Mouse (Mus musculus): ENCODE measurements around the gene Fitm1. TPM values are rescaled to one million over a fixed set of nuclear protein-coding genes. Genes with fewer than 3 reads are reported as not detected.

Fitm1 gene
- total RNA-seq (2021): not detected

- intact Hi-C loops (cut with DNase I): no loop called here
- DNase-seq (ENCODE audit: low spot score in 2 of 2): no peak
Measured at GRCm38 (mm10) chr14:55575302-55575701, at the start of gene Fitm1. Fitm1 (plus strand) TSS chr14:55575617.

DNA sequence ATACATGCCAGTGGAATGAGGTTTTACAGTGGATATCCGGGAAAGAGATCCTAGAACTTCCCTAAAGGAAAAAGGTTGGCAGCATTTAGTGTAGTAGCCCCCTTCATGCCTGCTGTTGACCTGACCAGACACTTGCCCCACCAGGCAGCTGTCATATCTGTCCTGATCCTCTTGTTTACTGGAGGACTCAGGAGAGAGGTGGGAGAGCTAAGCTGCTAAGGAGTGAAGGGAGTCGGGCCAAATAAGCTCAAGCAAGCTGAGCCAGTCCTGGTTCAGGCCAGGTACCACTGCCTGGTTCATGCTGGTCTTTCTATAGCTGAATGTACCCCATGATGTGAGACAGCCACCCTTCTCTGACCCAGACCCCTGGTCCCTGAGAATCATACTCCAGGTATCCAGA is 48.7 kb upstream of the Fitm1 start:
- intact Hi-C loops (cut with DNase I): no loop called here
- DNase-seq (ENCODE audit: low spot score in 2 of 2): no peak

DNA sequence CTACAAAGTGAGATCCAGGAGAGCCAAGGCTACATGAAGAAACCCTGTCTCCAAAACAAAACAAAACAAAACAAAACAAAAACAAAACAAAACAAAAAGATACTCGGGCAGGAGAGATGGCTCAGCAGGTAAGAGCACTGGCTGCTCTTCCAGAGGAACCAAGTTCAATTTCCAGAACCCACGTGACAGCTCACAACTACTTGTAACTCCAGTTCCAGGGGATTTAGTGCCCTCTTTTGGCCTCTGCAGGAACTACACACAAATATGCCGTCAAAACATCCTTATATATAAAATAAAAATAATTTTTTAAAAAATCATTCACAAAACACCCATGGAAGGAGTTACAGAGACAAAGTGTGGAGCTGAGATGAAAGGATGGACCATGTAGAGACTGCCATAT is 47.5 kb upstream of the Fitm1 start:
- intact Hi-C loops (cut with DNase I): no loop called here
- no peak for DNase-seq (ENCODE audit: low spot score in 2 of 2)

DNA sequence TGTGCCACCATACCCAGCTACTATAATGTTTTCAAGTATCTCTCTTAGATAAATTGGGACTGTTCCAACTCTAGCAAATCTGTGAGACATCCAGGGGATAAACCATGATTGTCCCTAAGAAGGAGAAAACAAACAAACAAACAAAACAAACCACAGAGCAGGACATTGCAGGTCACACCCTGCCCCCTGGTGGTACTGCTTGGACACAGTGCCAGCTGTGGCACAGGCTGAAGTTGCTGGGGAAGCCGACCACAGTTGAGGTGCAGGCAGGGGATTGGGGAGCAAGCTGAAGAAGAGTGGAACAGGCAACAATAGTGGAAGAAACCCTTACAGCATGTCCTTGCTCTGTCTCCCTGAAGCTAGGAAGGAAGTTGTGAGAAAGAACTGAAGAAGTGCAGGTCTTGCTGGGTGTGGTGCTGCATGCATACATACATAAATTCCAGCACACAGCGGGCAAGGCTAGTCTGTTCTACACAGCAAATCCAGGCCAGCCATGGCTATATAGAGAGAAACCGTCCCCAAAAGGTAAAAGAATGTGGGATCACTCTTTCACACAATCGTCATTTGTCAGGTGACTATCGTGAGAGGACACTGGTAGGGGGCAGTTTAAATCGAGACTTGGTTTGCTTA is 39.2 kb upstream of the Fitm1 start:
- intact Hi-C loops (cut with DNase I): loop anchor here (5.0 kb wide), 1 partner anchor 389 kb away; no protein-coding TSS in a partner anchor

DNA sequence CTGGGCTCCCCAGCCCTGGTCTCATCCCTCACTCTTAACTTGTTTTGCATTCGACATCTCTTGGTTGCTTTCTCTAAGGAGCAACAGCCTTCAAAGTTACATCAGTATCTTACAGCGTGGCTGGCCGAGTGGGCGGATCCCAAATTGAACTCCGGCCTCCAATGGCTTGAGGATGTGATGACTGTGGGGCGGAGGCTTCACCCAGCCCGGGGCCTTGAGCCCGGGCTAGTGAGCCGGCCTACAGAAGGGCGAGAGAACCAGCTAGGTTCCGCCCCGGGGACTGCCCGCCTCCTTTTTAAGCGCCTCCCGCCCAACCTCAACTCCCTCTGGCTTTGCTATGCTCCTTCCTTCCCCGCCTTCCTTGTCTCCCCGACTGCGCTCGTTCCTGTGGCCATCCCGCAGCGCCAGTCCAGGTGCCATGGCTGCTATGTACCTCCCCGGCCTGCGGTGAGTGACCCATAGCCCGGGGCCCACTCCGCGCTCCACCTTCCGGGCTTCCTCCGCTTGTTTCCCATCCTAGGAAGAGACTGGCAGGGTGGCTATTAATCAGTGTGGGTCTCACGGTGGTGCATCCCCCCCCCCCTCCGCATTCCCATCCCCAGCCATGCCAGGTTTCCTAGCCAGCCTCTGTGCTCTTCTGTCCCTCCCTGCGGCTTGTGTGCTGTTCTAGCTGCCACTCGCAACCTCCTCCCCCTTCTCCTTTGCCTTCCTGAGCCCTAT is 35.2 kb upstream of the Fitm1 start, which contains the start of gene Pck2:
Gene Pck2, plus strand, starts transcription at position 200 of the 720 bp plus-strand sequence.
- DNase-seq (ENCODE audit: low spot score in 2 of 2): peak; percentile 76 to 81
- intact Hi-C loops (cut with DNase I): loop anchor here (5.0 kb wide), 1 partner anchor 43 kb away; no protein-coding TSS in a partner anchor

More for the DNA sequence above, 39.2 kb upstream of the Fitm1 start:
- DNase-seq (ENCODE audit: low spot score in 2 of 2): no peak

DNA sequence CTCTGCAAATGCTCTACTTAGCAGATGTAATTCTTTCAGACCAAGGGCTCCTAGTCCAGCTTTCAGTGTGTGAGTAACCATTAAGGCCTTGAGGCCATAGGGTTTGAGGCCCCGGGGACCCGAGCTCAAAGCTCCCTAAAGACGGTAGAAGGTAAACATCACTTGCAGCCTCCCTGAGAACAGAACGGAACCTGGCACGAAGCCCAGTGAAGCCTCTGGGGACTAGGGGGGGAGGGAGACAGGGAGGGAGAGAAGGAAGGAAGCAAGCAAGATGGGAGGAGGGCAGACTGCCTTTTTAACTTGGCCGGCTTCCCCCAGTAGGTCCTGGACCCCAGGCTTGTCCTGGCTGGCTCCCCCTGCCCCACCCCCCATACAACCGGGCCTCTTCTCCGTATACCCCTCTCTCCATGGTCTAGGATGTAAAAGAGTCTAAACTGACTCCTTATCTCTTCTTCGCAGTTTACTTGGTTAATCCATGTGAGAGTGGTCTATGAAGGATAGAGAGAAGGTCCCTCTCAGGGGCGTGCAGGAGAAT is 34.6 kb upstream of the Fitm1 start:
- intact Hi-C loops (cut with DNase I): loop anchor here (5.0 kb wide), 1 partner anchor 44 kb away; no protein-coding TSS in a partner anchor

GRCm38 (mm10) chr14:55542268-55542667 is 33.1 kb upstream of the Fitm1 start:
- DNase-seq (ENCODE audit: low spot score in 2 of 2): no peak
- intact Hi-C loops (cut with DNase I): loop anchor here (5.0 kb wide), 1 partner anchor 45 kb away; no protein-coding TSS in a partner anchor

More for the DNA sequence above, 34.6 kb upstream of the Fitm1 start:
- peak; percentile 76 to 77 for DNase-seq (ENCODE audit: low spot score in 2 of 2)

GRCm38 (mm10) chr14:55544334-55544733 is 31.1 kb upstream of the Fitm1 start:
- DNase-seq (ENCODE audit: low spot score in 2 of 2): peak in 1 of 2 experiments; percentile 6
- intact Hi-C loops (cut with DNase I): loop anchor here (5.0 kb wide), 1 partner anchor 47 kb away; no protein-coding TSS in a partner anchor

DNA sequence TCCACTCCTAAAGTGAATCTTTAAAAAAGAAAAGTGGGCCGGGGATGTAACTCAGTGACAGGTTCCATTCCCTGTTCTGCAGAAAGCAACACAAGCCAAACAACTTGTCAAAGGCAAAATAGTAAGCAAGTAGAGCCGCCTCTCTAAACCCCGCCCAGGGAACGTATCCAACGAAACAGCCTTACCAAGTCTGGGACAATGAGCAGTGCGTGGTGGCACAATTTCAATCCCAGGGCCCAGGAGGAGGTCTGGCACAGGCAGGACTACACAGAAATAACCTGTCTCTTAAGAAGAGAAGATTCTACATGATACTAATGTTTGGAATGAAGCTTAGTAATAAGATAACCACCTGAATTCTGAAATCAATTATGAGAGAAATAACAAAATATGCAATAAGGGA is 25.2 kb upstream of the Fitm1 start:
- DNase-seq (ENCODE audit: low spot score in 2 of 2): no peak
- intact Hi-C loops (cut with DNase I): no loop called here

DNA sequence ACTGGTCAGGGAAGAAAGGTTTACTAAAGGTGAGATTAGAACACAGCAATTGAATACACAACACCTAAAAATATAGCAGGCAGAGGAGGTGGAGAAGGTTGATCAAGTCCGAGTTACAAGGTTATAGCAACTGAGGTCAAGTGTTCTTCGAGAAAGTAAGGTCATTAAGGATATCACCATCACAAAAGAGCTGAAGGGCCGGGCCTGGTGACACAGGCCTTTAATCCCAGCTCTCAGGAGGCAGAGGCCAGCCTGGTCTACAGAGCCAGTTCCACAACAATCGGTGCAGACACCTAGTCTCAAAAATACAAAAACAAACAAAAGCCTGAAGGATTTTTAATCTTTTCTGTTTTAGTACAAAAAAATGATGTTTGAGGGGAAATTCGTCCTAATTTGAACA is 24.1 kb upstream of the Fitm1 start:
- intact Hi-C loops (cut with DNase I): no loop called here
- DNase-seq (ENCODE audit: low spot score in 2 of 2): no peak

GRCm38 (mm10) chr14:55551794-55552193 is 23.6 kb upstream of the Fitm1 start:
- DNase-seq (ENCODE audit: low spot score in 2 of 2): no peak
- intact Hi-C loops (cut with DNase I): no loop called here

GRCm38 (mm10) chr14:55554635-55555034 is 20.8 kb upstream of the Fitm1 start:
- intact Hi-C loops (cut with DNase I): no loop called here
- no peak for DNase-seq (ENCODE audit: low spot score in 2 of 2)

DNA sequence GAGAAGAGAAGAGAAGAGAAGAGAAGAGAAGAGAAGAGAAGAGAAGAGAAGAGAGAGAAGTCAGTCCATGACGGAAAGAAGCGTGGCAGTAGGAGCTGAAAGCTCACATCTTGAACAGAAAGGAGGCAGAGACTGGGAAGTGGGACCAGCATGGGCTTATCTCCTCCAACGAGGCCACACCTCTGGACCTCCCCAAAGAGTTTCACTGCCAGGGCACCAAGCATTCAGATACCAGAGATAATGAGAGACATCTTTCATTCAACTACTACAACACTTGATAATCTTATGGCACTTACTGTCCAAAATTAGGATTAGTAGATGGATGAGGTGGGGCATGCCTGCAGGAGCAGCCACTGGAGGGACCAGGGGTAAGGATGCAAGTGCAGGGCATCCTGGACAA is 19.6 kb upstream of the Fitm1 start:
- intact Hi-C loops (cut with DNase I): no loop called here
- DNase-seq (ENCODE audit: low spot score in 2 of 2): no peak

- DNase-seq (ENCODE audit: low spot score in 2 of 2): peak in 1 of 2 experiments; percentile 65
- intact Hi-C loops (cut with DNase I): loop anchor here (1.0 kb wide), 1 partner anchor 60 kb away; no protein-coding TSS in a partner anchor
Measured at GRCm38 (mm10) chr14:55557003-55557402, 18.4 kb upstream of the Fitm1 start.

- intact Hi-C loops (cut with DNase I): loop anchor here (1.0 kb wide), 1 partner anchor 60 kb away; no protein-coding TSS in a partner anchor
- no peak for DNase-seq (ENCODE audit: low spot score in 2 of 2)
Measured at GRCm38 (mm10) chr14:55557587-55557986, 17.8 kb upstream of the Fitm1 start.

DNA sequence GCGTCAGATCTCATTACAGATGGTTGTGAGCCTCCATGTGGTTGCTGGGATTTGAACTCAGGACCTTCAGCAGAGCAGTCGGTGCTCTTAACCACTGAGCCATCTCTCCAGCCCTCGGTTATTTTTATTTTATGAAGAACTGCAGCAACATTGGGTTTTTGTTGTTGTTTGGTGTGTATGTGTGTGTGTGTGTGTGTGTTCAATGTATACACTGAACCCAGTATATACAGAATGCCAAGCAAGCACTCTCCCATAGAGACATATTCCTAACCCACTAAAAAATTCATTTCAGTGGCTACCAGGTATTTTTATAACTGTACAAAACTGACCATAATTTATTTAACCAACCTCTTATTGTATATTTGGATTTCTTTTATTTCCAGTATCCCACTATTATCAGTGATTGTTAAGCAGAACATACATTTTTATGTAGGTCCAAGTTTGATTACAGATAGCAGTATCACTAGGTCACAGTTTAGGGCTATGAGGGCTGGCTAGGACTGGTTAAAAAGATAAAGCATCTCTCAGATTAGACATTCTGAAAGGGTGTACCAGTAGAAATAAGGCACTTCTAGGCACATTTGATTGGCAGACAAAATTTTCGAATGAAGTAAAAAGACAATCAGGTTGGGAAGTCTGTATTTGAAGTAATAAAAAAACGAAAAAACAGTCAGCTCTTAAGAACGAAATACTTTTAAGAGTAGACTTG is 16.5 kb upstream of the Fitm1 start:
- intact Hi-C loops (cut with DNase I): no loop called here

DNA sequence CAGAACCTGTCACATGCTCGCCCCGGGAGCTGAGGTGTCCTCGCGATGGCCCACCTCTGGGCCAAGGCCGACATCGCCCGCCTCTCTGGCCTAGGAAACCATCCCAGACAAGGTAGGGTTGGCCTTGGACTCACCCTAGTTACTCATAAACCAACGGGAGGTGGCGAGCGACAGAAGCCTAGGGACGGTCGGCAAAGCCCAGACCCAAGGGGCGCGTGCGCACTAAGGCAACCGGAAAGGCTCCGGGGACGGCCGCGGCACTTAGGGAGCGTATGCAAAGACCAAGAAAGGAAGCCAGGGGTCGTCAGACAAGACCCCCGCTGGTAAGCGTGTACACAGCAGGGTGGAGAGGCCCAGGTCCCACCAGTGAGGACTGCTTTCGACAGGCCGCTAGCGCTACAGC is 15.6 kb upstream of the Fitm1 start, which contains the start of gene Dcaf11:
Gene Dcaf11, plus strand, starts transcription at position 208 of the 403 bp plus-strand sequence.
- intact Hi-C loops (cut with DNase I): loop anchor here (2.0 kb wide), 1 partner anchor 31 kb away; the partner anchor contains the start of genes Psme2 and Rnf31
- peak; percentile 88 to 90 for DNase-seq (ENCODE audit: low spot score in 2 of 2)

More for the DNA sequence above, 16.5 kb upstream of the Fitm1 start:
- no peak for DNase-seq (ENCODE audit: low spot score in 2 of 2)

- DNase-seq (ENCODE audit: low spot score in 2 of 2): peak; percentile 97 to 98
- intact Hi-C loops (cut with DNase I): loop anchor here (2.0 kb wide), 1 partner anchor 30 kb away; the partner anchor contains the start of genes Psme2 and Rnf31
Measured at GRCm38 (mm10) chr14:55560202-55561073, 15.0 kb upstream of the Fitm1 start, which contains the start of gene A730061H03Rik. A730061H03Rik (minus strand) TSS chr14:55560406.
